Mouse (Mus musculus): Measurements from ENCODE around the gene Vmn2r92.
"Not testable (repeated sequence)": the region's sequence is repeated elsewhere in the genome, so short reads cannot be mapped to it uniquely, and the experiment has no call there.

Vmn2r92 gene

GRCm38 (mm10) chr17:18151587-18151986 lies at the start of gene Vmn2r92:
Gene Vmn2r92 (plus strand): TSS chr17:18151887.
- DNase-seq (ENCODE audit: low read depth, low spot score): not testable (repeated sequence)

GRCm38 (mm10) chr17:18102265-18102664 lies 49.4 kb upstream of the Vmn2r92 start:
- DNase-seq (ENCODE audit: low read depth, low spot score): not testable (repeated sequence)

- DNase-seq (ENCODE audit: low read depth, low spot score): not testable (repeated sequence)
Observed at GRCm38 (mm10) chr17:18161194-18161593, 9.5 kb downstream of the Vmn2r92 start.

GRCm38 (mm10) chr17:18189732-18190131 lies 38.0 kb downstream of the Vmn2r92 start:
- DNase-seq (ENCODE audit: low read depth, low spot score): no peak

- no peak for DNase-seq (ENCODE audit: low read depth, low spot score)
Observed at GRCm38 (mm10) chr17:18221300-18221699, 69.6 kb downstream of the Vmn2r92 start.

GRCm38 (mm10) chr17:18231996-18232395 lies 80.3 kb downstream of the Vmn2r92 start:
- DNase-seq (ENCODE audit: low read depth, low spot score): no peak

GRCm38 (mm10) chr17:18236931-18237330 lies 85.2 kb downstream of the Vmn2r92 start:
- no peak for DNase-seq (ENCODE audit: low read depth, low spot score)
